Mouse (Mus musculus) gastrocnemius, postnatal 36 days (tissue): ENCODE data around the gene Tube1. TPM values are rescaled to one million over a fixed set of nuclear protein-coding genes. Genes with fewer than 3 reads are reported as not detected.
"Not testable (repeated sequence)": the region's sequence is repeated elsewhere in the genome, so short reads cannot be mapped to it uniquely, and the experiment has no call there.

Experiments used
- DNase-seq, 2 experiments: peaks; one replicate each; pipeline ENCODE4 v3.0.0; 2022
- intact Hi-C: fragments of 180-260 bp; cut with DNase I; formaldehyde crosslinking; loops from one replicate; pipeline ENCODE4 v1.15.1; 2025
- total RNA-seq, 2 experiments: library from RNA; stranded (reverse); gene quantifications; 2 replicates each; pipeline ENCODE4 v1.2.3; 2021

Gene Tube1
- total RNA-seq, 2 experiments from 2014 or later: 0.46 to 1.0 TPM

GRCm38 (mm10) chr10:39165632-39166115 lies 31.9 kb downstream of the Tube1 start:
- intact Hi-C loops: no loop called here
- no peak for DNase-seq

DNA sequence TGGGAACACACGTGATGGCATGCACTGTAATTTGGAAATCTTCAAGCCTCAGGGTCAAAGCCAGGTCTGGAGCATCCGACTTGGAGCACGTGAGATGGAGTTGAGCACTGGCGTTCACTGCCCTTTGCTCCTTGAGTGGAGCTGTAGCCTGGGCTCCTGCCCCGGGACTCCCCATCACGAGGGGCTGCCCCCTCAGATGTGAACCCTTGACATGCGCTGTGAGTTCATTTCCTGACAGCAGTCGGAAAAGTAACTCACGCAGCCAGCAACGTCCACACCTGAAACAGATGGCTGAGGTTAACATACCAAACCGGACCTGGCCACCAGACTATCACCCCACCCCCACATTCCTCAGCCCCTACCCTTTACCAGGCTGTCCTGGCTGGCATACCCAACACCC lies 33.8 kb downstream of the Tube1 start:
- no peak for DNase-seq
- intact Hi-C loops: no loop called here

GRCm38 (mm10) chr10:39169642-39170041 lies 35.9 kb downstream of the Tube1 start:
- no peak for DNase-seq
- intact Hi-C loops: loop anchor here (10.0 kb wide), 1 partner anchor 195 kb away; the partner anchor contains the start of gene Fyn

GRCm38 (mm10) chr10:39170181-39170580 lies 36.4 kb downstream of the Tube1 start:
- intact Hi-C loops: loop anchor here (10.0 kb wide), 1 partner anchor 195 kb away; the partner anchor contains the start of gene Fyn
- peak; percentile 55 to 62 for DNase-seq

- intact Hi-C loops: loop anchor here (1.0 to 10.0 kb wide), 2 partner anchors 194 to 350 kb away; partner anchors contain the start of gene Fyn
- no peak for DNase-seq
Observed at GRCm38 (mm10) chr10:39170706-39171105, 36.9 kb downstream of the Tube1 start.

GRCm38 (mm10) chr10:39171134-39171533 lies 37.4 kb downstream of the Tube1 start:
- intact Hi-C loops: loop anchor here (1.0 to 10.0 kb wide), 2 partner anchors 194 to 349 kb away; partner anchors contain the start of gene Fyn
- peak; percentile 88 for DNase-seq

- peak; percentile 74 to 89 for DNase-seq
- intact Hi-C loops: loop anchor here (1.0 to 10.0 kb wide), 2 partner anchors 193 to 348 kb away; partner anchors contain the start of gene Fyn
Observed at GRCm38 (mm10) chr10:39171603-39172539, 38.1 kb downstream of the Tube1 start.

GRCm38 (mm10) chr10:39172540-39172931 lies 38.8 kb downstream of the Tube1 start:
- DNase-seq: no peak
- intact Hi-C loops: loop anchor here (10.0 kb wide), 1 partner anchor 192 kb away; the partner anchor contains the start of gene Fyn

- peak in 1 of 2 experiments; percentile 32 for DNase-seq
- intact Hi-C loops: loop anchor here (10.0 kb wide), 1 partner anchor 192 kb away; the partner anchor contains the start of gene Fyn
Observed at GRCm38 (mm10) chr10:39173077-39173476, 39.3 kb downstream of the Tube1 start.

DNA sequence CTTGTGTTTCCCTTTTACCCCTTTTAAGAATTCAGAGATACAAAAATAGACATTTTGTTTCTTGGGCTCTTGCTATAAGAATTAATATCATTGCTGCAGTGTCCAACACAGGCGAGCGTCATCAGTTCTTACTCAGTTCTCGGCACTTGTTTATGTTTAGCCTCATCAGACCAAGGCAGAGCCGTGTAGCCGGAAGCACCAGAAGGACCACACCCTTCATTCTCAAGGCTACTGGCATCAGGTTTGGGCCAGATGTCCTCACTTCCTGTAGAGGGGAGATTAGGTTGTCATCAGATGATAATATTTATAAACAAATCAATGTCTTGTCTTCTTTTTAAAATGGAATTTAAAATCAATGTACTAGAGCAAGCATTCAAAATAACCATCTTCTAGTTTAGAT lies 43.2 kb downstream of the Tube1 start:
- no peak for DNase-seq

GRCm38 (mm10) chr10:39184864-39185544 lies 51.2 kb downstream of the Tube1 start:
- no peak for DNase-seq
- intact Hi-C loops: loop anchor here (5.0 kb wide), 1 partner anchor 47 kb away; no protein-coding TSS in a partner anchor

More for the DNA sequence above, 43.2 kb downstream of the Tube1 start:
- intact Hi-C loops: loop anchor here (10.0 kb wide), 1 partner anchor 188 kb away; the partner anchor contains the start of gene Fyn

GRCm38 (mm10) chr10:39185545-39185906 lies 51.8 kb downstream of the Tube1 start:
- intact Hi-C loops: no loop called here

GRCm38 (mm10) chr10:39192673-39193072 lies 58.9 kb downstream of the Tube1 start:
- no peak for DNase-seq
- intact Hi-C loops: no loop called here

More at GRCm38 (mm10) chr10:39185545-39185906, 51.8 kb downstream of the Tube1 start:
- DNase-seq: no peak

DNA sequence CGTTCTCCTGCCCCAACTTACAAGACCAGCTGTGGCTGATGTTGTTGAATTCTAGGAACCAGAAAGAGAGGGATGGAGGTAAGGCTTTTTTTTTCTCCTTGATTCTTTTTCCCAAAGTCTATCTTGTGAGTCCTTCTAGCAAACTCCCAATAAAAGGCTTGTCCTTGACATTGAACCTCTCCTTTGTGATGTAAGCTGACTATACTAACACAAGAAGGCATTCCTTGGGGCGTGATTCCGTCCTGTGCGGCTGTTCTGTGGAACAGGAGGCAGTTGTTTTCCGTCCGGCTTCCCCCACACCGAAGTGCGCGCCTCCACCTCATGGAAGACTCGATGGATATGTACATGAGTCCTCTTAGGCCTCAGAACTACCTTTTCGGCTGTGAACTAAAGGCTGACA lies 64.4 kb downstream of the Tube1 start:
- DNase-seq, intact Hi-C loops: not testable (repeated sequence)

Other genes starting within 250 kb of the Tube1 start
- gene Lama4, start 168.5 kb upstream of the Tube1 start, total RNA-seq: 10 to 100 TPM; 19.0 to 21.4 TPM
- 1 to 10 TPM; 4.0 to 4.2 TPM for gene Fam229b, start 62 bp upstream of the Tube1 start, total RNA-seq
- gene Ccn6, start 29.8 kb downstream of the Tube1 start, total RNA-seq: not detected
- 1 to 10 TPM; 6.7 to 8.0 TPM for gene Fyn, start 234.9 kb downstream of the Tube1 start, total RNA-seq